Mouse (Mus musculus): Measurements from ENCODE around the gene Tmem63a. TPM values are rescaled to one million over a fixed set of nuclear protein-coding genes. Genes with fewer than 3 reads are reported as not detected.
A peak's percentile ranks its signal among the peaks of the same experiment; 100 is the strongest.

Gene Tmem63a
- polyA plus RNA-seq, 1 experiment, result 23.4 TPM

- Histone ChIP-seq H3K4me3 (ENCODE audit: insufficient read depth, low read length) (no peak overlapping the region), H3K4me1 (ENCODE audit: control insufficient read depth, insufficient read depth, low read length) (peaks cover 35% of the 10 kb centered on the region), H3K27ac (ENCODE audit: insufficient read depth, low read depth, low read length) (no peak overlapping the region)
- TF ChIP-seq CTCF (IDR thresholded peaks at IDR 0.05; ENCODE audit: low read depth, low read length), result no peak
- TF ChIP-seq POLR2A (IDR thresholded peaks at IDR 0.05; ENCODE audit: borderline replicate concordance, low read depth, low read length), result no peak
These were observed 1.2 kb upstream of the Tmem63a start for GRCm38 (mm10) chr1:180940776-180941460.

- Histone ChIP-seq H3K27ac (ENCODE audit: insufficient read depth, low read depth, low read length) (no peak overlapping the region), H3K4me1 (ENCODE audit: control insufficient read depth, insufficient read depth, low read length) (peaks cover 42% of the 10 kb centered on the region), H3K4me3 (ENCODE audit: insufficient read depth, low read length) (peak overlapping the region; percentile 71)
- TF ChIP-seq CTCF (IDR thresholded peaks at IDR 0.05; ENCODE audit: low read depth, low read length) (no peak), POLR2A (IDR thresholded peaks at IDR 0.05; ENCODE audit: borderline replicate concordance, low read depth, low read length) (no peak)
These were observed 418 bp upstream of the Tmem63a start for GRCm38 (mm10) chr1:180941726-180942125.

- Histone ChIP-seq H3K4me1 (ENCODE audit: control insufficient read depth, insufficient read depth, low read length) (peaks cover 42% of the 10 kb centered on the region), H3K27ac (ENCODE audit: insufficient read depth, low read depth, low read length) (no peak overlapping the region), H3K4me3 (ENCODE audit: insufficient read depth, low read length) (peak overlapping the region; percentile 71)
- TF ChIP-seq POLR2A (IDR thresholded peaks at IDR 0.05; ENCODE audit: borderline replicate concordance, low read depth, low read length) (no peak), CTCF (IDR thresholded peaks at IDR 0.05; ENCODE audit: low read depth, low read length) (no peak)
These were observed 994 bp downstream of the Tmem63a start for GRCm38 (mm10) chr1:180943032-180943644.

GRCm38 (mm10) chr1:180943896-180944295, 1.8 kb downstream of the Tmem63a start:
- peaks cover 42% of the 10 kb centered on the region for H3K4me1 ChIP-seq (ENCODE audit: control insufficient read depth, insufficient read depth, low read length)
- peak overlapping the region; percentile 22 for H3K27ac ChIP-seq (ENCODE audit: insufficient read depth, low read depth, low read length)
- H3K4me3 ChIP-seq (ENCODE audit: insufficient read depth, low read length), result no peak overlapping the region
- no peak for TF ChIP-seq POLR2A (IDR thresholded peaks at IDR 0.05; ENCODE audit: borderline replicate concordance, low read depth, low read length)
- no peak for TF ChIP-seq CTCF (IDR thresholded peaks at IDR 0.05; ENCODE audit: low read depth, low read length)

GRCm38 (mm10) chr1:180944553-180944952, 2.4 kb downstream of the Tmem63a start:
- Histone ChIP-seq H3K4me3 (ENCODE audit: insufficient read depth, low read length) (0 out of 2 replicates have a peak overlapping the region, but pooled peaks have one; percentile 10), H3K27ac (ENCODE audit: insufficient read depth, low read depth, low read length) (peak overlapping the region; percentile 46), H3K4me1 (ENCODE audit: control insufficient read depth, insufficient read depth, low read length) (peaks cover 42% of the 10 kb centered on the region)
- no peak for TF ChIP-seq CTCF (IDR thresholded peaks at IDR 0.05; ENCODE audit: low read depth, low read length)

- TF ChIP-seq POLR2A (IDR thresholded peaks at IDR 0.05; ENCODE audit: borderline replicate concordance, low read depth, low read length), result no peak
- no peak for TF ChIP-seq CTCF (IDR thresholded peaks at IDR 0.05; ENCODE audit: low read depth, low read length)
- Histone ChIP-seq H3K27ac (ENCODE audit: insufficient read depth, low read depth, low read length) (peak overlapping the region; percentile 46), H3K4me3 (ENCODE audit: insufficient read depth, low read length) (0 out of 2 replicates have a peak overlapping the region, but pooled peaks have one; percentile 10)
These were observed 3.1 kb downstream of the Tmem63a start for GRCm38 (mm10) chr1:180945001-180945980.

GRCm38 (mm10) chr1:180946448-180946847, 4.3 kb downstream of the Tmem63a start:
- H3K27ac ChIP-seq (ENCODE audit: insufficient read depth, low read depth, low read length), result no peak overlapping the region
- no peak overlapping the region for H3K4me3 ChIP-seq (ENCODE audit: insufficient read depth, low read length)
- TF ChIP-seq CTCF (IDR thresholded peaks at IDR 0.05; ENCODE audit: low read depth, low read length) (no peak), POLR2A (IDR thresholded peaks at IDR 0.05; ENCODE audit: borderline replicate concordance, low read depth, low read length) (no peak)
- peaks cover 40% of the 10 kb centered on the region for H3K4me1 ChIP-seq (ENCODE audit: control insufficient read depth, insufficient read depth, low read length)

More at GRCm38 (mm10) chr1:180945001-180945980, 3.1 kb downstream of the Tmem63a start:
- peaks cover 42% of the 10 kb centered on the region for H3K4me1 ChIP-seq (ENCODE audit: control insufficient read depth, insufficient read depth, low read length)

- TF ChIP-seq CTCF (IDR thresholded peaks at IDR 0.05; ENCODE audit: low read depth, low read length) (no peak), POLR2A (IDR thresholded peaks at IDR 0.05; ENCODE audit: borderline replicate concordance, low read depth, low read length) (no peak)
- H3K27ac ChIP-seq (ENCODE audit: insufficient read depth, low read depth, low read length), result no peak overlapping the region
- H3K4me3 ChIP-seq (ENCODE audit: insufficient read depth, low read length), result no peak overlapping the region
- H3K4me1 ChIP-seq (ENCODE audit: control insufficient read depth, insufficient read depth, low read length), result peaks cover 5% of the 10 kb centered on the region; the same call in 1 of the 2 replicates
These were observed 10.1 kb downstream of the Tmem63a start for GRCm38 (mm10) chr1:180952085-180952746.

GRCm38 (mm10) chr1:180952808-180953207, 10.7 kb downstream of the Tmem63a start:
- H3K27ac ChIP-seq (ENCODE audit: insufficient read depth, low read depth, low read length), result no peak overlapping the region
- H3K4me1 ChIP-seq (ENCODE audit: control insufficient read depth, insufficient read depth, low read length), result peaks cover 10% of the 10 kb centered on the region
- TF ChIP-seq POLR2A (IDR thresholded peaks at IDR 0.05; ENCODE audit: borderline replicate concordance, low read depth, low read length), result no peak
- no peak overlapping the region for H3K4me3 ChIP-seq (ENCODE audit: insufficient read depth, low read length)

Measured in bone marrow macrophage, adult 2 months (primary cell).